Mouse (Mus musculus) c-Kit-negative CD71-positive TER-119-positive erythroid progenitor cells, embryonic 14.5 days (primary cell): Measurements from ENCODE around the gene Igf2bp3.

Experiments
- DNase-seq: peaks from one replicate; pipeline ENCODE4 v3.0.0-alpha.2; 2013; ENCODE audit warnings: low read depth, low spot score

Gene Igf2bp3

DNA sequence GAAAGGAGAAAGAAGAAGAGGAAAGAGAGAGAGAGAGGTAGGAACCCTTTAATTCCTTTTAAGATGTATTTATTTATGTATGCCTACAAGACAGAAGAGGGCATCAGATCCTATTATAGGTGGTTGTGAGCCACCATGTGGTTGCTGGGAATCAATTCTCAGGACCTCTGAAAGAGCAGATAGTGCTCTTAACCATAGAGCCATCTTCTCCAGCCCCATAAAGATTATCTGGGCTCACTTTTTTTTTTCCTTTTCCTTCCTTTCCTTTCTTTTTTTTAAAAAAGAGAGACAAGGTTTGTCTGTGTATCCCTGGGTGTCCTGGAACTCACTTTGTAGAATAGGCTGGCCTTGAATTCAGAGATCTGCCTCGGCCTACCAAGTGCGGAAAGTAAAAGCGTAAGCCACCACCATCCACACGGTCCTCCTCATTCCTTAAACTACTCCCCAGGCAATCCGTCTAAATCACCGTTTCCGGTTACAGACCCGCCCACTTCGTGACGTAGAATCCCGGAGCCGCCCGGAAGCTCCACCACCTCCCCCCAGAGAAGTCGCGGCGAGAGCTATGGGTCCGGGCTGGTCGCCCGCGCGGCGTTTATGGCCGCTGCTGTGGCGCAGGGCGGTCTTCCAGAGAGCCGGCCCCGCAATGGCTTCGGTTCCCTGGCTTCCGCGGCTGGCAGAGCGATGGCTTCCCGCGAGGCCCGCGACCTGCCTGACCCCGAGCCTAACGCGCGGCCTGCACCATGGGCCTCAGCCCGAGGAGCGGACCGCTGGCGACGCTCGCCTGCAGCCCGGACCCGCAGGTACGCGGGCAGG is 141.2 kb downstream of the Igf2bp3 start, which contains the start of gene Malsu1:
TSS of gene Malsu1 (plus strand) at position 492 of the 813 bp plus-strand sequence.
- peak; percentile 88 for DNase-seq

DNA sequence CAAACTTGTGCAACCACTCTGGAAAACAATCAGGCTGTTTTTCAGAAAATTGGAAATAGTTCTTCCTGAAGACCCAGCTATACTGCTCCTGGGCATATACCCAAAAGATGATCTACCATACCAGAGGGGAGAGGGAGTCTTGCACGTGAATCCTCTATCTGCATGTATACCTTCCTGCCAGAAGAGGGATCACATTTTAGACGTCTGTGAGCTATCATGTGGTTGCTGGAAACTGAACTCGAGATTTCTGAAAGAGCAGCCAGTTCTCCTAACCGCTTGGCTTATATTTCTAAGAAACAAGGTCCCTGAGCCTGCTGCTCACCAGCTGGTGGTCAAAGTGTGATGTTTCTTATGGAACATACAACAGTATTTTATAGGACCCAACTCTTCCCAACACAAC is 146.4 kb downstream of the Igf2bp3 start:
- DNase-seq: no peak

GRCm38 (mm10) chr6:49057053-49058021 is 157.4 kb downstream of the Igf2bp3 start:
- DNase-seq: peak; percentile 43

- DNase-seq: no peak
These were observed 158.7 kb downstream of the Igf2bp3 start for GRCm38 (mm10) chr6:49056009-49056408.

DNA sequence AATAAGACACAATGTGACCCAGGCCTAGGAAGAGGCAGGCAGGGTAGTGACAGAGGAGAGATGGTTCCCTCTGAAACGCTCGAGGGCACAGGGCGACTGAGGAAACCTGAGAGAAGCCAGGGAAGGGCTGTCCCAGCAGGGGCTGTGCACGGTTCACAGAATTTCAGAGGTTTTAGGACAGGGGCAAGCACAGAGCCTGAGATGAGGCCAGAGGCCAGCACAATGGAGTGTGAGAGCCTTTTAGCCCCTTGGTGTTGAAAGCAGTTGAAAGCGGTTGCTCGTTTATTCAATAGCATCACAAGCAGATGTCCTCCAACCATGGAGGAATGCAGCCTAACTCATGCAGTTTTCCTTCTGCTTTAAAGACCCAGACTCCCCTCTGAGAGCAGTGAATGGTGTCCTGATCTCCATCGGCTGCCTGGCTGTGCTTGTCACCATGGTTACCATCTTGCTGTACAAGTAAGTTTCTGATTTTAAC is 159.5 kb downstream of the Igf2bp3 start:
- DNase-seq: no peak

DNA sequence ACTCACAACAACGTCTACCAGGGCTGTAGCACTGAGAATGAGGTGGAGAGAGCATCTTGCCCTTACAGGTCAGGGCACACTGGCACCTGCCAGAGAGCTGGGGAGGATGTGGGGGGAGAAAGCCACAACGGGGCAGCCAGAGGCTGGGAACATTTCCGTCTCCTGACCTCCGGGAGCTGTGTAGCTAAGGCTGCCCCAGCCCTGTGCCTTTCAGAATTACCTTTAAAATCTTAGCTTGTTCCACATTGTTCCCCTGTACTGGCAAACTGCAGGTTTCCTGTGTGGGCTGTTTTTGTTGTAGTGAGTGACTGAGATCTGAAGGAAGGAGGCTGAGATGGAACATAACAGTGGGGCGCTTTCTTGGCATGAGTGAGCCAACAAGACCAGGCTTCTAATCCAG is 162.6 kb downstream of the Igf2bp3 start:
- no peak for DNase-seq

DNA sequence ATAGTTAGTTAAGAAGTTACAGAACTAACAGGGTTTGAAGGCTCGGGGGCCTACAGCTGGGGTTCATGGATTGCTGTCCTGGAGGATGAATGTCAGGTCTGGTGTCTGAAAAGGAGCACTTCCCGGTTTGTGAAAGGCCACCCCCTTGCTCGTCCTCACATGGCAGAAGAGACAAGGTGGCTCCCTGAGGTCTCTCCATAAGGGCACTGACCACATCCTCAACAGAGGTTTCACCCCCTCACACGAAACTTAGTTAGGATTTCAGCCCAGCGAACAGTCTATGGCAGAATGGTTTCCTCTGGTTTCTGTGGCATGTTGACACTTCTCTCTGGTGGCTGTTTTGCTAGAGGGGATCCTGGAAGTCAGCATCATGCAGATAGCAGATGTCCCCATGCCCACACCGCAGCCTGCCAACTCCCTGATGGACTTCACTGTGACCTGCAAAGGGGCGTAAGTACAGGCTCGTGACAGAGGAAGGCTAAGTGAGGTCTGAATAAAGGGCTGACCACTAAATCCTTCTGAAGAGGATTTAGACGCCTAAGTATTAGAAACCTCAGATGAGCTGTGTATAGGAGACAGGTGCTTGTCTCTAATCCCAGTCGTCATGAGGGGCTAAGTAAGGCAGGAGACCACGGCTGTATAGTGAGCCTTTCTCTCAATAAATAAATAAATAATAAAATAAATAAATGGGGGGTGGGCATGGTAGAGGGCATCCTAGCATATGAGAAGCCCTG is 163.9 kb downstream of the Igf2bp3 start:
- DNase-seq: no peak

GRCm38 (mm10) chr6:49048395-49048794 is 166.4 kb downstream of the Igf2bp3 start:
- no peak for DNase-seq

DNA sequence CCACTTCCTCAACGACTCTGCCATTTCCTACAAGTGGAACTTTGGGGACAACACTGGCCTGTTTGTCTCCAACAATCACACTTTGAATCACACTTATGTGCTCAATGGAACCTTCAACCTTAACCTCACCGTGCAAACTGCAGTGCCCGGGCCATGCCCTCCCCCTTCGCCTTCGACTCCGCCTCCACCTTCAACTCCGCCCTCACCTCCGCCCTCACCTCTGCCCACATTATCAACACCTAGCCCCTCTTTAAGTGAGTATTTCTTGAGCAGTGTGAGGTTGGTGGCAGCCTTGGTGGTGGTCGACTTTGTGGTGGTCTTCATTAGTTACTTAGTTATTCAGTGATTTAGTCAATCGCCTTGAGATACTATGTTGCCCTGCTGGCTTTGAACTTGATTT is 166.9 kb downstream of the Igf2bp3 start:
- no peak for DNase-seq

- no peak for DNase-seq
These were observed 167.8 kb downstream of the Igf2bp3 start for GRCm38 (mm10) chr6:49046976-49047375.

- DNase-seq: no peak
These were observed 168.3 kb downstream of the Igf2bp3 start for GRCm38 (mm10) chr6:49046502-49046901.

GRCm38 (mm10) chr6:49039470-49040180 is 175.1 kb downstream of the Igf2bp3 start:
- DNase-seq: no peak

- DNase-seq: no peak
These were observed 177.5 kb downstream of the Igf2bp3 start for GRCm38 (mm10) chr6:49037268-49037662.

- no peak for DNase-seq
These were observed 178.2 kb downstream of the Igf2bp3 start, which contains the start of gene Gpnmb for GRCm38 (mm10) chr6:49036275-49037267. Gene Gpnmb (plus strand): TSS chr6:49036546.
